Mouse (Mus musculus) cerebellum, adult (tissue): ENCODE measurements around the gene Cavin1.

Source experiments
- ATAC-seq: cut with Nextera tagmentation; 2 replicates; pipeline ENCODE4 v1.9.2; 2017; ENCODE audit warnings: mild to moderate bottlenecking, moderate library complexity, mixed read lengths; ENCODE audit not compliant: insufficient number of reproducible peaks, low FRiP score, low TSS enrichment

Gene Cavin1

DNA sequence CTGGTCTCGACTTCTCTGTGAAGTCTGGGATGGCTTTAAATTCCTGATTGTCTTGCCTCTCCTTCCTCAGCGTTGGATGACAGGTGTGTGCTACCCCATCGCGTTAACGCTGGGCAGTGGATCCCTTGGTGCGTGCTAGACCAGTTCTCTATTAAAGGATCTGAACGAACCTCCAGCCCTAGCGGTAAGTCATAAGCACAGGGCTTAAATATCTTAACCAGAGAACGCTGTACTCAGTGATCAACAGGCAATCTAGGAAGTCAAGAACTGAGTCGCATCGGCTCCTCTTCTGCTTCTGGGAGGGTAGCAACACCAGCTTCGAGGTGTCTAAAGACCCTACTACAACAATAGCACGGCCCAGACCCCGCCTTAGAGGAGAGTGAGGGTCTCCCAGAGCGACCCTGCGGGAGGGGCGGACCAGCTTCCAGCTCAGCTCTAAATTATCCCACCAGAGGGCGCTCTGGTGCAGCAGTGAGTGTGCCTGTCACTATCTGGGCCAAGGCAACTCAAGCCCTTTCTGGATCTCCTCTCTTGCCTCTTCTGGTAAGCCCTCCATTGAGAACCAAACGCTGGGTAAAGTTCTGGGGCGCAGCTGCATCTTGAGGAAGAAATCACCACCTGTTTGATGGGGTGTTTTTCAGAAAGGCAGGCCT lies 12.6 kb upstream of the Cavin1 start:
- ATAC-seq = peak; percentile 6; the same call in 1 of the 2 replicates

DNA sequence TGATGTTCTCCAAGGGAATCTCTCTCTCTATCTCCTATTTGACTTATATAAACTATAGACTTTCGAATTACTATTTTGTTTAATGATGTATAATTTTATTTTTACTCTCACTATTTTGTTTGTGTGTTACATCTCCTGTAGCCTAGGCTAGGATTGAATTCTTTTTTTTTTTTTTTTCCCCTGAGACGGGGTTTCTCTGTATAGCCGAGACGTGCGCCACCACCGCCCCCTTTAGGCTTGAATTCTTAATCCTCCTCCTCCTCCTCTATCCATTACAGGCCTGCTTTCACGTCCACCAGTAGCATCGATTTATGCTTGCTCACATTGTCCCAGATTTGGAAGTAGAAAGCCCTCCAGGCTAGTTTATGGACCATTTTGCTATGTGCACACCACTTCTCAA lies 11.4 kb upstream of the Cavin1 start:
- no peak for ATAC-seq

DNA sequence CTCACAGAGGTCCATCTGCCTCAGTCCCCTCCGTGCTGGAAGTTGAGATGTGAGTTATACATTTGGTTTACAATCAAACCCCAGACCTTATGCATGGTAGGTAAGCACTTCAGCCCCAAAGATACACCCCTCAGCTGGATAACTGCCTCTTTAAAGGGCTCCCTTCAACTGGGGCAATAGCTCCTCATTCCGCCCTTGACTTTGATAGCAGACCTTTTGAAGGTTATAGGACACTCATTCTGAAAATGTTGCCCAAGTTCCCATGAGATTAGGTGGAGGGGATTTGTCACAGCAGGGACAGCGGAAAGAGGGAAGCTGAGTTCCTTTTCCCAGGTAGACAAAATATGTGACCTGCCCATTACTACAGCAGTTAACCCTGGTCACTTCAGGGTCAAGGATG lies 10.5 kb upstream of the Cavin1 start:
- ATAC-seq = no peak

DNA sequence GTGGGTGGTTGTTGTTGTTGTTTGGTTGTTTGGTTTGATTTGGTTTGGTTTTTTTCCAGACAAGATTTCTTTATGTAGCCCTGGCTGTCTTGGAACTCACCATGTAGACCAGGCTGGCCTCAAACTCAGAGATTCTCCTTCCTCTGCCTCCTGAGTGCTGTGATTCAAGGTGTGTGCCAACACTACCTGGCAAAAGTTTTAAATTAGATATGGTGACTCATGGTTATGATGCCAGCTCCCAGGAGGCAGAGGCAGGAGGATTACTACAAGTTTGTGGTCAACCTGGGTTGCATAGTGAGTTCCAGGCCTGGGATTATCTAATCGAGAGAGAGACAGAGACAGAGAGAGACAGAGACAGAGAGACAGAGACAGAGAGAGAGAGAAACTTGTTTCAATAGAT lies 9.8 kb upstream of the Cavin1 start:
- no peak for ATAC-seq

DNA sequence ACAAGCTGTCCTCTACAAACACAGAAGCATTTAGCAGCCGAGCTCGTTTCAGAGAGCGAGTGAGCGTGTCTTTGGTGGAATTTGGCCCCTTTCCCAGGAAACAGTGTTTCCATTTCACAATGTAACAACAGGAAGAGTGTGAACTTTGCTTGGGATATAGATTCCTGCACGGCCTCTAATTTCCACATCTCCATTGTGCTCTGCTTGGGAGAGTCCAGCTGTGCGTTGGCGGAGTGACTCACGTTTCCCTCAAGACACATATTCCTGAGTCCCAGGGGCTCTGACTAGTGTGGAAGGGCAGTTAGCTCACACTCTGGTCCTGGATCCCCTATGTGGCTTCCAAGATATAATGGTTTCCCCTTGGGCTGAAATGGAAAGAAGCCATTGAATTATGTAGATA lies 9.2 kb upstream of the Cavin1 start:
- no peak for ATAC-seq

DNA sequence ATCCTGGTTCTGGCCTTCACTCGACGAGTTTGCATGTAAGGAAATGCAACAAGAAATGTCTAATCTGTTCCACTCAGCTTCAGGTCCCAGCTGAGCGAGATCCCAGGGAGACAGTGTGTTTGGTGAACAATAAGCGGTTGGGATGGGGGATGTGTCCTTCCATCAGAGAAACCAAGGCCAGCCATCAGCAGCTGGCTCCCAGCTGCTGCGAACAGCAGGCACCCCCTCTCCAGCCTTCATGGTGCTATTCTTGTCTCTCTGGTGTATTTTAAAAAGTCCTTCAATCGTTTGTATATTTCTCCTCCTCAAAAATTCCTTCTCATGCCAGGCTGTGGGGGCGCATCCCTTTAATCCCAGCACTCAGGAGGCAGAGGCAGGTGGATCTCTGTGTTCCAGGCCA lies 4.6 kb upstream of the Cavin1 start:
- ATAC-seq = no peak

DNA sequence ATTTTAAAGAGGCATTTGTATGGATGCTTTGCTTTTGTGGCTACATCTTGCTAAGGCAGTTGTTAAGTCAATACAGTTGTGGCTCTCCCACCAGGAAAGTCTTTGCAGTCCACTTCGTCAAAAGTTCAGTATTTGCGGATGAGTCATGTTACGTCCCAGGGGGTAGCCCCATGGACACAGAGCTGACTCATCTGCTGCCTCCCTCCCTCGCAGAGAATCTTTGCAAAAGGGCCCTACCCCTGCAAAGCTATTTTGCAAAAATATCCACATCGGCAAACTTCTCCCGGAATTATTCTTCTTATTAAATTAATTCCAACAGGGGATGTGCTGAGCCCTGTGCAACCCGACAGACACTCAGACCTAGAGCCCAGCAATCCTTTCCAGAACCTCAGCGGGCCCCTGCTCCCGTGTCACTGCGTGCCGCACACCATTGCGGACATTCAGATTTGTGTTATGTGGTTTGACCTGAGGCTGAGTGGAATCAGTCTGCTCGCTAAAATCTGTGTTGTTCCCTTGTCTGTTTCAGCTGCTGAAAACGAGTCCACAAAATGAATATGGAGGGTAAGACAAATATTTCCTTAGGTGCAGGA lies 3.8 kb upstream of the Cavin1 start:
- no peak for ATAC-seq

DNA sequence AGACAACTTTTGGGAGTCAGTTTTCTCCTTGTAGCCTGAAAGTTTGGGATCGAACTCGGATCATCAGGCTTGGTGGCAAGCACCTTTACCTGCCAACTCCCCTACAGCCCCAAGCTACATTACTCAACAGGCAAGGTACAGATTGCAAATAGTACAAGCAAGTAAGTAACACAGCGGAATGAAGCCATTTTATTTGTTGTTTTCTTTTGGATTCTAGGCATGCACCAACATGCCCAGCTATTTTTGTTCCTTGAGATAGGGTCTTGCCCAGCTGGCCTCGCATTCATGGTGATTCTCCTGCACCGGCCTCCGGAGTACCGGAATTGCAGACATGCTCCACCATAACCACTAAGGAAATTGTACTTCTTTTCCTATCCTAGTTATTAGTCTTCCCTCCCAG lies 2.6 kb upstream of the Cavin1 start:
- ATAC-seq = no peak

DNA sequence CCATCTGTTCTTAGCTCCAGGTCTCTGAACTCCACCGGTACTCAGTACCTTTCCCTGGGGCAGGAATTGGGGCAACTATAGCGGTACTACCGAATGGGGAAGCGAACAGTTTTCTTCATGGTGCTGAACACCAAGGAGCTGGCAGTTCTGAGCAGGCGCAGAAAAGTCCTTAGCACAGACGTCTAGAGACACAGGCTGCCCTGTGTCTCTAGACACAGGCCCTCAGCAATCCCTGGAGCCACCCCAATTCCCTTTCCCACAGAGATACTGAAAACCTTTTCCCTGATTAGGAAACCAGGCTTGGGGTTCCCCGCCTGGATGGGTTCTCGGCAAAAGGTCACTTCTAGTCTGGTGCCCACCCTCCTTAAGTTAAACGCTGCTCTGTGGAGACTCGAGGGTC lies 768 bp upstream of the Cavin1 start:
- no peak for ATAC-seq

DNA sequence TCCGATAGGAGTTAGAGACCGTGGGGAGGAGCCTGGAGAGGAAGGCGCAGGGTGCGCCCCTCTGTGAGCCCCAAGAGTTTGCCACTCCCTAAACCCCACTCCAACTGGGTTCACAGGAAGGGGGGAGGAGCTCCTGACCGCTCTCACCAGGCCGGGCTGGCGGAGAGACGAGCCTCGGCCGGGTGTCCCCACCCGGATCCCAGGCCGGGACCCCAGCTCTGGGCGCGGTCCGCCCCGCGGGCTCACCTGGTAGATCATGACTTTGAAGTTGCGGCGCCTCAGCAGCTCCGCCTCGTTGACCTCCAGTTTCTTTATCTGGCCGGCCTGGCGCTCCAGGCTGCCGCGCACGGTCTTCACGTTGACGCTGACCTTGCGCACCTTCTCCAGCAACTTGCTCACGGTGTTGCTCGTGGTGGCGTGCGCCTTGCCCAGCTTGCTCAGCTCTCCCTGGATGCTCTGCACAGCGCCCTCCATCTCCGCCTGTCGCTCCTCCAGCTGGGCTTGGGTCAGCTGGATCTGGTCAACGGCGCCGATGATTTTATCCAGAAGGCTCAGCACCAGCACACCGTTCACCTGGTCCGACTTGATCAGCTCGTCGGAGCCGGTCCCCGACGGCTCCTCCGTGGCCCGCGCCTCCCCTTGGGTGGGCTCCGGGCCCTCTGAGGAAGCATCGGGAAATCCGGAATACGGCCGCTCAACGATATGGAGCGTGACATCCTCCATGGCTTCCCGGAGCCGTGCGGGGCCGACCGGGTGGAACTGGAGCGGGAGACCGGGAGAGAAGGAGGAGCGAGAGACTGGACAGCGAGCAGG lies 737 bp downstream of the Cavin1 start:
- no peak for ATAC-seq

DNA sequence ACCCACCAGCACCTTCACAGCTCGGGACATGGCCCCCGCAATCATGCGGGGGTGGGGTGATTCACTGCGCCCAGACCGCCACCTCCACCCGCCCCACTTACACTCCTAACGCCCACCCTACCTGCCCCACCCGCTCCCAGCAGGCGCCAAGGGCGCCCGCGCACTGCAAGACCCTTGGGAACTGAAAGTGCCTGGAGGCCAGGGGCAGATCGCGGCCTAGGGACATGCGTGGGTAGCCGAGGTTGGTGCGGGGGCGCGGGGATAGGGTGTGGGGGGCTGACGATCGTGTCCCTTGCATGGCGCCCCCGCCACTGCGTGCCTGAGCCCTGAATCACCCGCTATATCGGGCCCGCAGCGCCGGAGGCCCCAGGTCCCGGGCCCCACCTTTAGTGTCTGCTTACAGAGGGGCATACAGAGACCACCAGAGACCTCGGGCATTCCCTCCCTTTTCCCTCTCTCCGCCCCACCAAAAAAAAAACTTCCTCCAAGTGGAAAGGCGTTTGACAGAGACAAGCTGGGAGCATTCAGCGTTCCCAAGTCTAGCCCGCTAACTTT lies 1.4 kb downstream of the Cavin1 start:
- ATAC-seq = no peak

DNA sequence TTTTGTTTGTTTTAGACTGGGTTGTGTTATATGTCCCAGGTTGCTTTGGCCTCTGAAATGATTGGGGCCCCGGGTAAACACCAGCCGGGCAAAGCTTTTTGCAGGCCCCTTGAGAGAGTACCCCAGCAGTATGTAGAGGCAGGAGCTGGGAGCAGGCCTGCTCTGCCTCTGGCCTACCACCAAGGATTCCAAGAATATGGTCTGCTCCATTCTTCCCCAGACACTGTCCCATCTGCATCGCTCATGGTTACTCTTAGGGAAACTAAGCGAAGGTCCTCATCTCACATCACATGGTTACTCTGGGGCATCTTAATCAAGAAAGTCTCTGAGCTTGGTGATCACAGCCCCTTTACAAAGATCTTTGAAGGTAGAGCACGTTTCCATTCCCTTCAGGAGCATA lies 2.2 kb downstream of the Cavin1 start:
- ATAC-seq = no peak

DNA sequence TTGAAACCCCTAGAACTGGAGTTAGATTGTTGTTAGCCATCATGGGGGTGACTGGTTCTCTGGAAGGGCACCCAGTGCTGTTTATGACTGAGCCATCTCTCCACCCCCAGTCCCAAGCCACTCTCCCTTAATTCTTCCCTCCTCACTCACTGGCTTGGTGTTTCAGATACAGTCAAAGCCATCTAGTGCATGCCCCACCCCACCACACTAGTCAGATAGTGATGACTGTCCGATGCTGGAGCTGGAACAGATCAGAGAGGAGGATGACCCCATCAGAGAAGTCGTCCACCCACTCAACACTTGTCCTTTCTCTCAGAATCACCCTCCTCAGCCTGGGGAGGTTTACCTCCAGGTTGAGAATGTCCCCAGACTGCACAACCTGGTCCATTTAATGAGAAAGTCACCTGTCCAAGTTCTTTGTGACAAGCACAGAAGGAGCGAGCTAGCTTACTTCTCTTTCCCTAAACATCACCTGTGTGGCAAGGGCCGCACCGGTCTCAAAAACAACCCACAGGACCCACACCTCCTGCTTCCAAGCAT lies 2.7 kb downstream of the Cavin1 start:
- ATAC-seq = no peak

DNA sequence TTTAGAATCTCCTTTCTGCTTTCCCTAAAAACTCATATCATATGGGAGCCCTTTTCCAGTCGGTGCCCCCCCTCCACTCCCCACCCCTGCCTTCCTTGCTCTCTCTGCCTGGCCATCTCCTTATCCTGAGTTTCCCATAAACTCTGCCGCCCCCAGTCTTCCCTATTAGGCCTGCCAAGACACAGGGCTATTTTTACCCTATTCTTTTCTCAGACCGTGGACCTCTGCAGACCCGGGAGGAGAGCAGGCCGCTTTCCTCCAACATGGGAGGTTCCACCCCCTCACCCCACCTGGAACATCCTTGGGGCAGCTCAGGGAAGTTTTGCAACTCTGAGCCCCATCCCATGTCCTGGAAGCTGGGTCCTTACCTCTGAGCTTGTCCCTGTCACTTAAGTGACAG lies 3.3 kb downstream of the Cavin1 start:
- ATAC-seq = no peak

DNA sequence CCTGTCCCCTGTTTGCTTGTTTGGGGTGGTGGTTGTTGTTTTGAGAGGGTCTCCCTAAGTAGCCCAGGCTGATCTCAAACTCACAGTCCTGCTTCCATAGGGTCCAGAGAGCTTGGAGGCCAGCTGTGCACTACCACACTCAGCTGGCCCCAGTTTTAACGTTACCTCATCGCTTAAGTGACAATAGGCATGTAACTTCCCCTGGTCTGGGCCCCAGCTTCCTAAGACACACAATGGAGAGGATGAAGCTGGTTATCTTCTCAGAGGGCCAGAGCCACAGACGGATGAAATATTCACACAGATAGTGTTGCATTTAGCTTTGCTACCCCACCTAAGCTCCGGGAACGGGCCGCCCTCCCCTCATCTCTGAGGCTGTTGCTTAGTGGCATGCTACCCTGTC lies 4.9 kb downstream of the Cavin1 start:
- no peak for ATAC-seq

DNA sequence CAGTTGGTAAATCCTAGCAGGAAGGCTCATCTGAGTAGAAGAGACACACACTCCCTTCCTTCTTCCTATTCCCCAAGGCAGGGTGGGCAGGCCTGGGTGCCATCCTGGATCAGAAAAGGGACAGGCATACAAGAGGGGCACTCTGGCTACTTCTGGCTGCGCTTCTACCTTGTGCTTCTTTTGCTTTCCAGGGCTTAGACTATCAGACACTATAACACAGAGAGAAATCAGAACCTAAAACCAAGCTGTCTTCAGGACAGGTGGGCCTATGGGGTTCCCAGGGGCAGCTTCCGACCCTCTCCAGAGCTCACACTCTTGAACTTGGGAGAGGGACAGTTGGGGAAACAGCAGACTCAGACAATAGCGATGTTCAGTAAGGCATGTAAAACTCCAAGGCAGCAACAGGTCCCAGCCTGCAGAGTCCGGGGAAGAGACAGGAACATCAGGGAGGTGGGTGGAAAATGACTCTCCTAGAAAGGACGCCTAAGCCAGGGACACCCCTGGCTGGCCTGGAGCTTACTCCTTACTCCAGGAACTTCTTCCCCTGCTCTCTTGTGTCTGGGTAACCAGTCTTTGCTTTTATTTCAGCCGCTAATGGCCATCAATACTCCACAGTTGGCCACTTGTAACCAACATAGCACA lies 5.7 kb downstream of the Cavin1 start:
- ATAC-seq = no peak

DNA sequence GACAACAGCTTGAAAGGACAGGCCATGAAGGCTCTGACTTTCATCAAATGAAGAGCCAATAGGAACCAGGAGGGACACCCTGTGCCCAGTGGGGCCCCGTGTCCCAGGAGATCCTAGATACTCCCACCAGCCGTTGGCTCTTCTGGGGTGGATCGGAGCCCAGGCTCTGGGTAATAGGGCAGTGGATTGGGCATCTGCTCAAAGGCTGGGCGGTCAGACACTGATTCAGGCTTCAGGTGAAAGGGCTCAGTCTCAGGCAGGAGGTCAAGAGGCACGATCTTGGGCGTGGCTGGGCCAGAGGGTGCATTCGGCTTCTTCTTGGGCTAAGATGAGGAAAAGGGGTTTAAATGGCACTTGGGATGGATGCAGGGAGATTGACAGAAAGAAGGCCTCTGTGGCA lies 6.5 kb downstream of the Cavin1 start:
- no peak for ATAC-seq

DNA sequence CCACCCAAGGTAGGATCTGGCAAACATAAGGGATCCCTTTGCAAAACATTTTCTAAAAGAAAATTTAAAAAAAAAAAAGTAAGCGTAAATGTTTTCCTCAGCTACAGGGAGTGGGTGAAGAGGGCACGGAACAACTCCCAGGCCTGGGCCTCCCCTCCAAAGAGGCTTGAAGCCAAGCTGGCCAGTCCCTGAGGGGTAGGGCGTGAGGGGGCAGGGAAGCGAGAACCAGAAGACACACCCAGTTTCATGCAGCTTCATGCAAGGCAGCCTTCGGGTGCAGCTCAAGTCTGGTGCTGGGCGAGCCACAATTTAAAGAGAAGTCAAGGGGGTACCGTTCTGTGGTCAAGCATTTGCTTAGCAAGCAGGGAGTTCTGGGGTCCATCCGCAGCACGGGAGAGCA lies 7.0 kb downstream of the Cavin1 start:
- no peak for ATAC-seq

DNA sequence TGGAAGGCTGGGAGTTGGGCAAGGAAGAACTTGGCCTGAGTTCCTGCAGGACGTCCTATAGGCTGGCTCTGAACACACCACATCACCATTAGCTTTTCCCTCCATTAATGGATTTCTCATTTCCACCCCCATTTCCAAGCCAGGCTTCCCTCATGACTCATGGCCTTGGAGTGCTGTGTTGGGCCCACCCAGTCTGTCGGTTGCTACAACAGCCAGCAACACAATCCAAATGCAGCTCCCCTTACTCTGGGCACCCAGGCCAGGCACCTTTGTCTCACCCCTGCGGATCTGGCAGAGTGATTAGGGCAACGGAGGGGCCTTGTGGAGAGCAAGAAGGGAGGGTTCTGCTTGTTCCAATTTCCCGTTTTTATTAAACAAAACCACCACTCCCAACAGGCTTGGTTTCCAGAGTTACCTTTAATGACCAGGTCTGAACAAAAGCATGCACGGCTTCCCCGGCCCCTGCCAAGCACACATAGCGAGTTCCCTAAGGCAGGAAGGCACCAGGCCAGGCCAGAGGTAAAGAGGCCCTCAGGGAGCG lies 8.2 kb downstream of the Cavin1 start:
- no peak for ATAC-seq

DNA sequence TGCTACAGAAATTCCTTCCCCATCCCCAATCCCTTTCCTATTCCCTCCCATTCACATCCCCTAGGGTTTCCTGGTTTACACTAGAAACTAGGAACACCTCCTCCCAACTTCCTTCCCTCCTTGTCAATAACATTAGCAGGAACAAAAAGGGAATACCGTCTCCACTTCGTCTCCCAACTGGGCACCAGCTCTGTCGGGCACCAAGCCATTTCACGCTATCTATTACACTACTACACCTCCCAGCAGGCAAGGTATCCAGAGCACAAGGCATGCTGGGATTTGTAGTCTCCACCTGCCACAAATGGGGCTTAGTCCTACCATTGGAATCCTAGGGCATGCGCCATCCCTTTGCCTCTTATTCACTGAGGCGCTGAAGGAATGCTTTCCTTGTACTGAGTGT lies 10.1 kb downstream of the Cavin1 start:
- ATAC-seq = 0 out of 2 replicates have a peak, but pooled peaks have one; percentile 36
